Mouse (Mus musculus): ENCODE measurements around the gene A730015C16Rik. TPM values are rescaled to one million over a fixed set of nuclear protein-coding genes. Genes with fewer than 3 reads are reported as not detected.
A peak's percentile ranks its signal among the peaks of the same experiment; 100 is the strongest.

The A730015C16Rik gene
- polyA plus RNA-seq (2015; fragmentation: Nextera tagmentation; extraction: Ambion mirVana) = 1.5 and 1.7 TPM in 2 replicates

GRCm38 (mm10) chr4:108848505-108848848 lies at the start of gene A730015C16Rik:
TSS of gene A730015C16Rik (minus strand) at chr4:108848619.
- H3K27ac ChIP-seq = peak within 1 kb of the TSS; percentile 88
- H3K4me1 ChIP-seq (replicated peaks) = peaks cover 31% of the 10 kb centered on the region
- H3K4me2 ChIP-seq = peak within 1 kb of the TSS; percentile 99
- no peaks in the 10 kb centered on the region for H3K9me3 ChIP-seq
- H3K9ac ChIP-seq = peak within 1 kb of the TSS; percentile 86
- WGBS = 10% methylated on average over 20 of the region's 20 CpGs
- peak within 1 kb of the TSS; percentile 96 for H3K4me3 ChIP-seq
- peak; percentile 14; the same call in 1 of the 2 replicates for ATAC-seq (ENCODE audit: low FRiP score)
- no peaks in the 10 kb centered on the region for H3K27me3 ChIP-seq
- peaks cover 11% of the 10 kb centered on the region for H3K36me3 ChIP-seq

GRCm38 (mm10) chr4:108890876-108891275 lies 42.5 kb upstream of the A730015C16Rik start:
- no peak overlapping the region for H3K4me3 ChIP-seq
- H3K27ac ChIP-seq = no peak overlapping the region
- no peaks in the 10 kb centered on the region for H3K4me1 ChIP-seq (replicated peaks)
- no peak for ATAC-seq (ENCODE audit: low FRiP score)
- H3K4me2 ChIP-seq = no peak overlapping the region
- no peaks in the 10 kb centered on the region for H3K36me3 ChIP-seq
- no peak overlapping the region for H3K9ac ChIP-seq
- no peaks in the 10 kb centered on the region for H3K27me3 ChIP-seq
- 88% methylated on average over 6 of the region's 6 CpGs for WGBS
- H3K9me3 ChIP-seq = no peaks in the 10 kb centered on the region

GRCm38 (mm10) chr4:108887456-108887855 lies 39.0 kb upstream of the A730015C16Rik start:
- WGBS = 90% methylated on average over 4 of the region's 4 CpGs
- no peak overlapping the region for H3K4me3 ChIP-seq

GRCm38 (mm10) chr4:108883815-108884214 lies 35.4 kb upstream of the A730015C16Rik start:
- H3K36me3 ChIP-seq = no peaks in the 10 kb centered on the region
- WGBS = 53% methylated on average over 13 of the region's 13 CpGs
- H3K4me1 ChIP-seq (replicated peaks) = peaks cover 15% of the 10 kb centered on the region
- no peak overlapping the region for H3K4me3 ChIP-seq
- no peaks in the 10 kb centered on the region for H3K9me3 ChIP-seq
- H3K27me3 ChIP-seq = no peaks in the 10 kb centered on the region
- 0 out of 2 replicates have a peak overlapping the region, but pooled peaks have one; percentile 58 for H3K27ac ChIP-seq
- no peak overlapping the region for H3K9ac ChIP-seq
- no peak for ATAC-seq (ENCODE audit: low FRiP score)
- H3K4me2 ChIP-seq = no peak overlapping the region

More at GRCm38 (mm10) chr4:108887456-108887855, 39.0 kb upstream of the A730015C16Rik start:
- no peaks in the 10 kb centered on the region for H3K36me3 ChIP-seq
- H3K9me3 ChIP-seq = no peaks in the 10 kb centered on the region
- ATAC-seq (ENCODE audit: low FRiP score) = no peak
- peaks cover 5% of the 10 kb centered on the region for H3K4me1 ChIP-seq (replicated peaks)
- H3K27ac ChIP-seq = no peak overlapping the region
- no peak overlapping the region for H3K9ac ChIP-seq
- no peaks in the 10 kb centered on the region for H3K27me3 ChIP-seq
- no peak overlapping the region for H3K4me2 ChIP-seq

GRCm38 (mm10) chr4:108878963-108879822 lies 30.8 kb upstream of the A730015C16Rik start, which contains the start of gene Rab3b:
TSS of gene Rab3b (plus strand) at chr4:108879063.
- under 1% methylated on average over 46 of the region's 46 CpGs for WGBS
- no peaks in the 10 kb centered on the region for H3K27me3 ChIP-seq
- H3K36me3 ChIP-seq = no peaks in the 10 kb centered on the region
- H3K4me3 ChIP-seq = peak within 1 kb of the TSS; percentile 70
- no peaks in the 10 kb centered on the region for H3K9me3 ChIP-seq
- H3K4me1 ChIP-seq (replicated peaks) = peaks cover 15% of the 10 kb centered on the region
- H3K9ac ChIP-seq = peak within 1 kb of the TSS; percentile 81
- peak within 1 kb of the TSS; percentile 83 for H3K4me2 ChIP-seq
- ATAC-seq (ENCODE audit: low FRiP score) = peak; percentile 92
- H3K27ac ChIP-seq = peak within 1 kb of the TSS; percentile 81

GRCm38 (mm10) chr4:108877901-108878300 lies 29.5 kb upstream of the A730015C16Rik start:
- Histone ChIP-seq H3K27ac (no peak overlapping the region), H3K9me3 (no peaks in the 10 kb centered on the region), H3K4me1 (replicated peaks) (peaks cover 10% of the 10 kb centered on the region), H3K27me3 (no peaks in the 10 kb centered on the region), H3K9ac (no peak overlapping the region), H3K36me3 (no peaks in the 10 kb centered on the region), H3K4me2 (no peak overlapping the region), H3K4me3 (no peak overlapping the region)
- no peak for ATAC-seq (ENCODE audit: low FRiP score)
- 80% methylated on average over 6 of the region's 6 CpGs for WGBS

- Histone ChIP-seq H3K4me2 (no peak overlapping the region), H3K4me1 (replicated peaks) (no peaks in the 10 kb centered on the region), H3K27ac (no peak overlapping the region), H3K27me3 (no peaks in the 10 kb centered on the region), H3K4me3 (no peak overlapping the region), H3K9ac (no peak overlapping the region), H3K9me3 (no peaks in the 10 kb centered on the region), H3K36me3 (no peaks in the 10 kb centered on the region)
- WGBS = 94% methylated on average over 5 of the region's 5 CpGs
- no peak for ATAC-seq (ENCODE audit: low FRiP score)
Measured at GRCm38 (mm10) chr4:108873746-108874145, 25.3 kb upstream of the A730015C16Rik start.

GRCm38 (mm10) chr4:108869730-108870374 lies 21.4 kb upstream of the A730015C16Rik start:
- Histone ChIP-seq H3K27ac (no peak overlapping the region), H3K27me3 (no peaks in the 10 kb centered on the region), H3K36me3 (peaks cover under 1% of the 10 kb centered on the region), H3K9me3 (no peaks in the 10 kb centered on the region), H3K9ac (no peak overlapping the region), H3K4me1 (replicated peaks) (no peaks in the 10 kb centered on the region), H3K4me2 (no peak overlapping the region), H3K4me3 (no peak overlapping the region)
- WGBS = 38% methylated on average over 10 of the region's 10 CpGs
- peak; percentile 91 for ATAC-seq (ENCODE audit: low FRiP score)

GRCm38 (mm10) chr4:108866806-108867205 lies 18.4 kb upstream of the A730015C16Rik start:
- no peak for ATAC-seq (ENCODE audit: low FRiP score)

GRCm38 (mm10) chr4:108847715-108848504 lies 509 bp downstream of the A730015C16Rik start, which contains the start of gene Kti12:
TSS of gene Kti12 (plus strand) at chr4:108847785.
- no peaks in the 10 kb centered on the region for H3K27me3 ChIP-seq
- WGBS = under 1% methylated on average over 77 of the region's 77 CpGs
- peak within 1 kb of the TSS; percentile 96 for H3K4me3 ChIP-seq
- H3K9ac ChIP-seq = peak within 1 kb of the TSS; percentile 86
- no peaks in the 10 kb centered on the region for H3K9me3 ChIP-seq
- peak within 1 kb of the TSS; percentile 99 for H3K4me2 ChIP-seq
- ATAC-seq (ENCODE audit: low FRiP score) = peak; percentile 91
- H3K27ac ChIP-seq = peak within 1 kb of the TSS; percentile 88
- peaks cover 7% of the 10 kb centered on the region; the same call in 1 of the 2 replicates for H3K36me3 ChIP-seq
- H3K4me1 ChIP-seq (replicated peaks) = peaks cover 34% of the 10 kb centered on the region

More at GRCm38 (mm10) chr4:108866806-108867205, 18.4 kb upstream of the A730015C16Rik start:
- WGBS = 85% methylated on average over 7 of the region's 7 CpGs
- H3K36me3 ChIP-seq = peaks cover 30% of the 10 kb centered on the region
- H3K9ac ChIP-seq = no peak overlapping the region
- H3K27me3 ChIP-seq = no peaks in the 10 kb centered on the region
- H3K4me2 ChIP-seq = no peak overlapping the region
- no peak overlapping the region for H3K27ac ChIP-seq
- no peak overlapping the region for H3K4me3 ChIP-seq
- no peaks in the 10 kb centered on the region for H3K9me3 ChIP-seq
- no peaks in the 10 kb centered on the region for H3K4me1 ChIP-seq (replicated peaks)

GRCm38 (mm10) chr4:108845824-108846569 lies 2.4 kb downstream of the A730015C16Rik start:
- Histone ChIP-seq H3K27ac (no peak overlapping the region), H3K9me3 (no peaks in the 10 kb centered on the region), H3K4me3 (no peak overlapping the region), H3K27me3 (no peaks in the 10 kb centered on the region), H3K9ac (no peak overlapping the region), H3K4me2 (no peak overlapping the region), H3K36me3 (0 out of 2 replicates have a peak, but pooled peaks cover 3% of the 10 kb centered on the region), H3K4me1 (replicated peaks) (peaks cover 30% of the 10 kb centered on the region)
- WGBS = 92% methylated on average over 5 of the region's 5 CpGs
- no peak for ATAC-seq (ENCODE audit: low FRiP score)

All from hindbrain, embryonic 13.5 days (tissue).